Mouse (Mus musculus) testis, postnatal 10 days (tissue): ENCODE results near the gene Il5ra.

Source experiments
- DNase-seq: peaks from one replicate; pipeline ENCODE4 v3.0.0; 2021; ENCODE audit warnings: low spot score

The Il5ra gene

DNA sequence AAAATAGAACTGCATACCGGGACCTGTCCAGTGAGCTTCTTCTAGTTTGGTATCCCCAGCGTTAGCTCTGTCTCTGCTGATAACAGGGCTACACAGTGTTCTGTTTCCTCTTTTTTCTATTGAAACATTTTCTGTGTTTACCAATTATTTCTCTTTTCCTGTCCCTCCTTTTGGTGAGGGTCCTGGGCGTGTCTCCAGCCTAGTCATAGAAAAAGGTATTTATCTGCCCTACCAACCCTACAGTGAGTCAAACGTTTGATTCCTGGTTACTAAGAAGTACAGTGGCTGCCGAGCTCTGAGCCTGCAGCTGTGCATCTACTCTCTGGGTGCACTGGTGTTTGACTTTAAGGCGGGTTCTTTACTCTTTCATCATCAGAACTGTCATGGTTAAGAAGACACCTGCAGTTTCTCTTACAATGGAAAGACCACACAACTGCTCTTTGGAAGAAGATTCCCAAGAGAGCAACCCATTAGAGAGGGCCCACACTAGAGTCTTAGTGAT lies at the start of gene Il5ra:
Gene Il5ra, minus strand, starts transcription at position 151 of the 502 bp plus-strand sequence.
- DNase-seq, result no peak

DNA sequence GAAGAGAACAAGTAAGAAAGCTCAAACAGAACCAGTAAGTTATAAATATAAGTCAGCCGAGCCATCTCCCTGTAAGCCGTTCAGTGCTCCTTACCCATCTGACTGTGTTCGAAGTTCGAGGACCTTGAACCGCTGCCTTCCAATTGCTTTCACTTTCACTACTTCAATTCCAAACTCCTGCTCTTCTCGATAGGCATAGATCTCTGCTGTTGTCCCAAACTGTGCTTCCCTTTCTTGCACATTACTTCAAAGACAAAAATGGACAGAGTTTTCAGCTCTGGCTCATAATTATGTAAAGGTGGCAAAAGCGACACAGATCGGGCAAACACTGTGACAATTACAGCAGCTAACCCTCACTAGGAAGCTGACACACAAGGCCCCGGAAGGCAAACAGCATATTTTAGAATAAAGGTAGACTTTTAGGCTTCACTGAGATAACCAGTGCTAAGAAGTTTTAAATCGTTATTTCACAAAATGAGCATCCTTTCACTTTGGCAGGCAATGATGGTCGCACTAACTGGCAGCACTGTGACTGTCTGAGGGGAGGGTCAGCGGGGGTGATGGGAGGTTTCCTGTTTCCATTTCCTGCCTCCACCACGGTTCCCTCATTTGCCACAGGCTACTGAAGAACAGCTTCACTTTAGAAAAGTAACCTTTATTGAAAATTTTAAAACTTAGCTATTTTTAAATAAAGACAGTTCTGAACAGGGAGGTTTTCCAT lies 45.4 kb upstream of the Il5ra start:
- no peak for DNase-seq

GRCm38 (mm10) chr6:106793621-106794020 lies 44.8 kb upstream of the Il5ra start:
- DNase-seq, result no peak

DNA sequence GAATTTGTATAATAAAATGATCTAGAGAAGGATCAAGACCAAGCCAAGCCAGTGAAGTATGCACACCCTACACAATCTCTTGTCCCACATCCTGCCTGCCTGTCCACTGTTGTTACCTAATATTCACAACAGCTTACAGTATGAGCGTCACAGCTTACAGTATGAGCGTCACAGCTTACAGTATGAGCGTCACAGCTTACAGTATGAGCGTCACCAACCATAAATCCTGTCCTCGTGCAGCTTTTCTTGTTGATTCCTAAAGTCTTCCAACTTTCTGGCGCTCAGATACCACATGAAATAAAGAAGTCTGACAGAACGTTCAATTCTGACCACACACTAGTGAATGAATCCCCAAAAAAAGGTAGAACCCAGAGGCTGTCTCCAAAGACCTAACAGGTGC lies 44.3 kb upstream of the Il5ra start:
- no peak for DNase-seq

GRCm38 (mm10) chr6:106792486-106792885 lies 43.6 kb upstream of the Il5ra start:
- DNase-seq, result no peak

DNA sequence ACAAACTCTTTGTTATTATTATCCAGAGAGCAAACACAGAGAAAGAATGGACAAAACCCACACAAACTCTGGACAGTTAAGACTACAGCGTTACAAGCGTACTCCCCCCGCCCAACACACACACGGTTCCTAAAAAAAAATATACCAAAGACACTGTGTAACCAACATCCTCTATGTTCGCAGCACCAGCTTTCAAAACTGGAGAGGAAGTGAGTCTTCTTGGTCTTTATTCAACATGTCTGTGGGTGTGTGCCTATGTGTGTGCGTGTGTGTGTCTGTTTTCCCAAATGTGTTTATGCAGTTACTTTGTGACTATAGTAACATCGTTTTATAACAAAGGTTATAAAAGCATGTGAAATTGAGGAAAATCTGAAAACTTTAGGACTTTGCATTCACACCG lies 42.6 kb upstream of the Il5ra start:
- DNase-seq, result no peak

DNA sequence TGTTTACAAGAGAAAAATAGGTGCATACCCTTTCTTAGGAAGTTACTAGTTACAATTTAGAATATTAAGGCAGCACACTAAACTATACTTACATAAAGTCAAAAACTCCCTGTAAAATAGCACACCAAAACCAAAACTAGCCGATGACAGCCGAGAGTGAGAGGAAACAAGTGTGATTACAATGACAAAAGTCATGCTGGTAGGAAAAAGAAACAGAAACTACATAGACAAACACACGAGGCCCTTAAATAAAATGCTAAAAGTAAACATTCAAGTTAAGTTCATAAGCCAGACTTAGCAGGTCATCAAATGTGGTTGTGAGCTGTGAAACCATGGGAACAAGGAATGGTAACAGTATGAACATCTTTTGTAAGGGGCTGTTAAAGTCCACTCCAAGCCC lies 38.3 kb upstream of the Il5ra start:
- no peak for DNase-seq

GRCm38 (mm10) chr6:106770046-106770445 lies 21.2 kb upstream of the Il5ra start:
- no peak for DNase-seq

DNA sequence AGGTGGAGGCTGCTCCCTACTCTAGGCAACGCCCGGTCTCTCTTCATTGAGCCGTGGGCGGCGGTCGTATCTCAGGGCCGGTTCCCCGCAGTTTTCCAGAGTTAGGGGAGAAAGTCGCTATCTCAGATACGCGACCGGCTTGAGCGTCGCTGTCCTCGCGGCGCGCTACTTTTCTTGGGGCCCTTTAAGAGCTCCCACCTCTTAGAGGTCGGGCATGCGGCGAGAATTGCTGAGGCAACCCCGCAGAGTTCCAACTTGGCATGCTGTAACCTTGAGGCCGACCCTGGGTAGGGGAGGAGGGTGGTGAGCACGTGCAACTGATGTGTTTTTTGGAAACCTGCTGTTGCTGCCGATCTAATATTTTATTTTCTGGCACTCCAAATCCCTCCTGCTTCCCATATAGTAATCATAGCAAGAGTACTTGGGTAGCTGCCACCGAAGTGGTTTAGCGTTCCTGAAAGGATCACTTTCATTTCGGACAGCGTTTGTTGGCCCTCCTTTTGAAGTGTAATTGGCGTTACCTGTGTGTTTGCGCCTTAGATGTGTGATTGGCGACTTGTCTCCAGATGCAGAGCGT lies 20.5 kb upstream of the Il5ra start:
- DNase-seq, result no peak

DNA sequence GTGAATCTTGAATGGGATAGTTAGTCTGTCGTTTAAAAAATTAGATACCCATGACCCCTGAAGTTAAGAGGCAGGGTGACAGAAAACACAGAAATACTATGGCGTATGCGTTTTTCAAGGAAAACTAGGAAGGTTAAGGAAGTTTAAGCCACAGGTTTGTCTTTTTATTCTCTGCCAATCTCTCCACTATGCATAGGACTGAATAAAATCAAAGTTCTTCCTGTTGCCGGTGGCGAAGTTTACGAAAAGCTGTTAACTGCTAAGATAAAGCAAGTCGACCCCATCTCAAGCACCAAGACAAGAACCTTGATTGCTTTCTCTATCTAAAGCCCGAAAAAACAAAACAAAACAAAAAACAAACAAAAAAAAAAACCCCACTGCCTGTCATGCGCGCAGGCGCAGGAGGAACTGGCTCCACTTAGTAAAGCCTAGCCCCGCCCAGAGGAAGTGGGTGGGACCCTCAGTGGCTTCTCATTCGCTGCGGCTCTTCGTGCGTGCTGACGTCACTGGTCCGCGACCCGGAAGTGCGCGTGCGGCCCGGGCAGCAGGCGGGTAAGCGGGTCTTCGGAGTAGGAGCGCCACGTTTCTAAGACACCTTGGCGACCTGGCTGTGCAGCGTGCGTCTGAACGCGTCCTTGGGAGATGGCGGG lies 19.9 kb upstream of the Il5ra start, which contains the start of gene Trnt1:
Gene Trnt1, plus strand, starts transcription at position 481 of the 650 bp plus-strand sequence.
- DNase-seq, result peak; percentile 99

GRCm38 (mm10) chr6:106766774-106767173 lies 17.9 kb upstream of the Il5ra start:
- DNase-seq, result no peak

DNA sequence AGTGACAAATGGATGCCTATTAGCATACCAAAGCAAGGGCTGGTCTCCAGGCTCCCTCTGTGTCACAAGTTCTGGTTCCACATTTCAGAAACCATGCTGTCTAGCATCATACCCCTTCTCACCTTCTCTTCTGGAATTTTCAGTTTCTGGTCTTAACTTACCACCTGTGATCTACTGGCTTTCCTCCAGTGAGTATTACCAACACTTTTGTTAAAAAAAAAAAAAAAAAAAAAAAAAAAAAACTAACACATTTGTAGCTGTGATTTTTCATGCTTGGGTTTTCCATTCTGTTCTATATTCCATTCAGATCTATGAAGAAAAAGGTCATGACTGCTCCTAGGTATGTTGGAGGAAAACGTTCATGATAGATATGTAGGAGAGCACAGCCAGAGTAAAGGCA lies 17.1 kb upstream of the Il5ra start:
- DNase-seq, result no peak

DNA sequence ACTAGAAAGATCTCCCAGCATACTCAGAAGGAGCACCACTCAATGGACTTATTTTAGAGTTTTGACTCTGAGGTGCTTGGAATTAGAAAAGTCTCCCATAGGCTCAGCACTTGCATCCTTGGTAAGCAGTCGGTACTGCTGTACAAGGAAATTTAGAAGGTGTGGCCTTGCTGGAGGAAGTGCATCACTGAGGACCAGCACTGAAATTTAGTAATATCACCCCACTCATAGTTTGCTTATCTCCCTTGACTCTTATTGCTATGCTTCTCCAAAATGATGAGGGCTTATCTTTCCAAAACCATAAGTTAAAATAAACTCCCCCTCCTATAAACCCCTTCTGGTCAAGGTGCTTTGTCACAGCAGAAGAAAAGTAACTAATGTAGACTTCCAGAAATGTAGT lies 12.6 kb upstream of the Il5ra start:
- DNase-seq, result no peak

DNA sequence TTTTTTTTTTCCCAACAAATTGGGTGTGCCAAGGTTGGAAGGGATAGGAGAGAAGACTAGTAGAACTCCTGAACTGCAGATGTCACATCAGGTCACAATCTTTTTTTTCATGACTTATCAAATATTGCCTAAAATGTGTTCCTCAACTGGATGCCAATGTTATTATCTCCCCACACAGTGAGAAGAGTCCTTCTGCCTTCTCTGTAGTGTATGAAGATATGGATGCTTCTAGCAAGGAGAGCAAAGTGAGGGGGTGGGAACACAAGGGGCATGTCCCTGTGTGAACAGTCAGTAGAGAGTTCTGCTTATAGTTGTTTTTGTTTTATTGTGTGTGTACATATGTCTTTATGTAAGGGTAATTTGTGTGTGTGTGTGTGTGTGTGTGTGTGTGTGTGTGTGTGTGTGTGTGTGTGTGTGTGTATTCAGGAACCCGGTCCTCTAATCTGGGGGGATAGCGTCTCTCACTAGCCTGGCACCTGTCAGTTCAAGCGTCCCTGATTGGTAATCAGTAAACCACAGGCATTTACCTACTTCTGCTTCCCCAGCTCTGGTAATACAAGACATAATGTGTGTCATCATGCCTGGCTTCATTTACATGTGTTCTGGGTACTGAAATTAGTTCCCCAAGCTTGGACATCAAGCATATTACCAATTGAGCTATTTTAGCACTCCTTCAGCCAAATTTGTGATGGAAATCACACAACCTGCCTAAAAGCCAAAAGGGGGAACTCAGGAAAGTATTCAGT lies 11.8 kb upstream of the Il5ra start:
- DNase-seq, result no peak

GRCm38 (mm10) chr6:106758299-106758698 lies 9.5 kb upstream of the Il5ra start:
- DNase-seq, result no peak

- no peak for DNase-seq
Observed at GRCm38 (mm10) chr6:106750291-106750690, 1.5 kb upstream of the Il5ra start.

DNA sequence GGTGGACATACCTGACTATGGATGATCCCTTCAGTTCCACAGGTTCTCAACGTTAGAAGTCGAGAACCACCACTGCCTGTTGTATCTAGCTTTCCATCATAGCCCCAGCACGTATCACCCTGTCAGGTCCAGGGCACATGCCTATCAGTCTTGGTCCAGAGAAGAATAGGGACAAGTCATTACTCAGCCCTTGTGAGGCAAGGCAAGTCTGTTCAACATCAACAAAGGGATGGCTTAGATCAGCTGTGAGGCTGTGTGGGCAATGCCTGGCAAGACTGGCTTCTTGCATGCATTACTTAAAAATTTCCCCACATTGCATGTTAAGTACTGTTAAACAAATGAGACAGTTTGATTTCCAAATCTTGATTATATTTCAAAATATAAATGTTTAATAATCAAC lies 1.0 kb downstream of the Il5ra start:
- DNase-seq, result no peak

- DNase-seq, result no peak
Observed at GRCm38 (mm10) chr6:106747251-106747650, 1.6 kb downstream of the Il5ra start.

GRCm38 (mm10) chr6:106745673-106746394 lies 3.0 kb downstream of the Il5ra start:
- no peak for DNase-seq

- no peak for DNase-seq
Observed at GRCm38 (mm10) chr6:106743556-106744233, 5.1 kb downstream of the Il5ra start.

- DNase-seq, result no peak
Observed at GRCm38 (mm10) chr6:106740244-106740825, 8.5 kb downstream of the Il5ra start.
